Mouse (Mus musculus) CD4-positive, CD25-positive, alpha-beta regulatory T cell, adult 9 weeks (primary cell): ENCODE results near the gene Lmo7. TPM values are rescaled to one million over a fixed set of nuclear protein-coding genes. Genes with fewer than 3 reads are reported as not detected.

Experiments used
- polyA plus RNA-seq: library from polyadenylated mRNA; unstranded; fragments of 100-300 nt; shearing (Covaris generic); gene quantifications from one replicate; pipeline ENCODE4 v1.2.1, GENCODE M21; 2017

Gene Lmo7
- polyA plus RNA-seq = 0.17 TPM

DNA sequence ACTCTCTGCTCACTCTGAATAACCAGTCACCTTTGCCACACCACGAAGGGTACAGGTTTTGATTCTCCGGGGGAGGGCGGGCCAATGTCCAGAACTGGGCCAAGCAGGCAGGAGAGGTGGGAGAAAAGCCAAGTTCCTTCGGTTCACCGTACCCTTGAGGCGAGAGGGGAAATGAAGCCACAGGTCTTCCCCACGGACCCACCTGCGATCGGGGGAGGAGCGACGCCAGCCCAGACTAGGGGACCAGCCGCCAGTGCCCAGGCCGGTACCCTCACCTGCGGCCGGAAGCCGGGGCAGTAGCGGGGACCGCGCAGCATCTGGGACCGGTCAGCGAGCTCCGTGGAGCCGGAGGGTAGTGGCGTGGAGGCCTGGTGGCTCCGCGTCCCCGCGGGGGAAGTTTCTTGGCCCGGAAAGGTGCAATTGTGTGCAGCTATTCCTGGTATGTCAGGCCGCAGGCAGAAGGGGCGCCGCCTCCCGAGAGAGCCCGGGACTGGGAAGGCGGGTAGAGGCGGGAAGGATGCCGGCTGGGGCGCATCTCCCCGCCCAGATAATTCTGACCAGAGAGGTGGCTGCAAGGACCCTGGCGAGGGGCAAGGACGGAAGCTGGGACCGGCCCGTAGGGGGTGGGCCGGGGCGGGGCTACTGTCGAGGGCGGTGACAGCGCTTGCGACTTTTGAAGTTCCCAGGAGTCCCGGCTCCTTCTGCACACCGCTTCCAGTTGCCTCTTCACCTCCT is at the start of gene Lmo7, which contains the start of gene Gm9922:
Lmo7 (plus strand) TSS at position 721 of the 735 bp plus-strand sequence.
Gm9922 (minus strand) TSS at position 578 of the 735 bp plus-strand sequence.

Other genes with a start within 250 kb of the Lmo7 start
- 268 TPM for gene Tbc1d4, start 120.8 kb upstream of the Lmo7 start, polyA plus RNA-seq
- 119 TPM for gene Commd6, start 89.3 kb upstream of the Lmo7 start, polyA plus RNA-seq
- 61.5 TPM for gene Uchl3, start 76.0 kb upstream of the Lmo7 start, polyA plus RNA-seq
- not detected for gene Gm9922, start 143 bp upstream of the Lmo7 start, polyA plus RNA-seq